Mouse (Mus musculus) left cerebral cortex, postnatal 4 days (tissue): ENCODE data around the gene Ccnd2. TPM values are rescaled to one million over a fixed set of nuclear protein-coding genes. Genes with fewer than 3 reads are reported as not detected.

Experiments
- DNase-seq: peaks from one replicate; pipeline ENCODE4 v3.0.0-alpha.2; 2022
- intact Hi-C: fragments of 180-260 bp; cut with DNase I; formaldehyde crosslinking; loops from one replicate; pipeline ENCODE4 v1.15.1; 2025
- total RNA-seq, 2 experiments: library from RNA; stranded (reverse); gene quantifications; 2 replicates each; pipeline ENCODE4 v1.2.3; 2021

Ccnd2 gene
- total RNA-seq, 2 experiments from 2014 or later, result 139 to 147 TPM

GRCm38 (mm10) chr6:127148526-127149302 is 3.3 kb downstream of the Ccnd2 start:
- intact Hi-C loops, result no loop called here
- DNase-seq, result no peak

GRCm38 (mm10) chr6:127147665-127148064 is 4.3 kb downstream of the Ccnd2 start:
- intact Hi-C loops, result loop anchor here (2.0 kb wide), 3 partner anchors 173 to 299 kb away; partner anchors contain the start of gene Parp11
- DNase-seq, result peak; percentile 92

GRCm38 (mm10) chr6:127146322-127146947 is 5.6 kb downstream of the Ccnd2 start:
- no peak for DNase-seq
- intact Hi-C loops, result loop anchor here (2.0 kb wide), 3 partner anchors 174 to 300 kb away; partner anchors contain the start of gene Parp11

GRCm38 (mm10) chr6:127145464-127146190 is 6.4 kb downstream of the Ccnd2 start:
- no peak for DNase-seq
- intact Hi-C loops, result loop anchor here (2.0 kb wide), 3 partner anchors 175 to 301 kb away; partner anchors contain the start of gene Parp11

- no peak for DNase-seq
- intact Hi-C loops, result no loop called here
These were observed 8.3 kb downstream of the Ccnd2 start for GRCm38 (mm10) chr6:127143576-127144288.

- intact Hi-C loops, result no loop called here
These were observed 8.9 kb downstream of the Ccnd2 start for GRCm38 (mm10) chr6:127143124-127143520.

GRCm38 (mm10) chr6:127142154-127143123 is 9.6 kb downstream of the Ccnd2 start:
- DNase-seq, result no peak
- intact Hi-C loops, result no loop called here

More at GRCm38 (mm10) chr6:127143124-127143520, 8.9 kb downstream of the Ccnd2 start:
- no peak for DNase-seq

- intact Hi-C loops, result no loop called here
- no peak for DNase-seq
These were observed 13.0 kb downstream of the Ccnd2 start for GRCm38 (mm10) chr6:127138962-127139361.

GRCm38 (mm10) chr6:127133433-127134245 is 18.4 kb downstream of the Ccnd2 start:
- intact Hi-C loops, result no loop called here
- DNase-seq, result peak; percentile 91

- intact Hi-C loops, result no loop called here
- DNase-seq, result no peak
These were observed 19.3 kb downstream of the Ccnd2 start for GRCm38 (mm10) chr6:127132719-127133118.

- no peak for DNase-seq
- intact Hi-C loops, result no loop called here
These were observed 20.0 kb downstream of the Ccnd2 start for GRCm38 (mm10) chr6:127131946-127132345.

- no peak for DNase-seq
- intact Hi-C loops, result no loop called here
These were observed 21.6 kb downstream of the Ccnd2 start for GRCm38 (mm10) chr6:127130377-127130776.

GRCm38 (mm10) chr6:127129659-127130058 is 22.3 kb downstream of the Ccnd2 start:
- DNase-seq, result no peak
- intact Hi-C loops, result no loop called here

- intact Hi-C loops, result no loop called here
- no peak for DNase-seq
These were observed 28.5 kb downstream of the Ccnd2 start for GRCm38 (mm10) chr6:127123506-127123905.

GRCm38 (mm10) chr6:127122996-127123395 is 29.0 kb downstream of the Ccnd2 start:
- DNase-seq, result no peak
- intact Hi-C loops, result no loop called here

- intact Hi-C loops, result no loop called here
- DNase-seq, result peak; percentile 38
These were observed 29.7 kb downstream of the Ccnd2 start for GRCm38 (mm10) chr6:127122221-127122806.

- peak; percentile 87 for DNase-seq
- intact Hi-C loops, result no loop called here
These were observed 37.1 kb downstream of the Ccnd2 start for GRCm38 (mm10) chr6:127114753-127115456.
